Mouse (Mus musculus): ENCODE results near the gene Prr23a3.

DNA sequence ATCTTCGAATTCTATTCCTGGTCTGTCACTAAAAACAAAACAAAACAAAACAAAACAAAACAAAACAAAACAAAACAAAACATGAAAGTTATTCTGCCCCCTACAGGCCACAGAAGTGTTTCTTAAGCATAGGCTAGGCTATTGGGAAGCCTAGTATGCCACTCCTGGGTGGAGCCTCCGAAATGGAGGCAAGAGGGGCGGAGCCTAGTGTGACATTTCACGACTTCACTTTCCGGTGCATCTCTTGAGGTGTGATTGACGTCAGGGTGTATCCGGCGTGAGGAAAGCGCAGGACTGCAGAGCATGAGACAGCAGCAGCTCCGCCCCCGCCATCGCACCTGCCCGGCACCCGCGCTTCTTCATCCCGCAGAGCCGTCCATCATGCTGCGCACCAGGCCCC lies 8.4 kb upstream of the Prr23a3 start, which contains the start of gene Prr23a2:
- TF ChIP-seq POLR2A (IDR thresholded peaks at IDR 0.05; ENCODE audit: borderline replicate concordance, extremely low read depth, low read depth, low read length) = no peak
- TF ChIP-seq CTCF (IDR thresholded peaks at IDR 0.05; ENCODE audit: insufficient read depth, low read length) = no peak
